Mouse (Mus musculus) CD4-positive helper T cell, adult 2 months (primary cell): ENCODE measurements around the gene Shkbp1.

Experiments used
- DNase-seq: peaks from one replicate; pipeline ENCODE4 v3.0.0-alpha.2; 2012; ENCODE audit warnings: low read depth, missing footprints, low spot score

The Shkbp1 gene

DNA sequence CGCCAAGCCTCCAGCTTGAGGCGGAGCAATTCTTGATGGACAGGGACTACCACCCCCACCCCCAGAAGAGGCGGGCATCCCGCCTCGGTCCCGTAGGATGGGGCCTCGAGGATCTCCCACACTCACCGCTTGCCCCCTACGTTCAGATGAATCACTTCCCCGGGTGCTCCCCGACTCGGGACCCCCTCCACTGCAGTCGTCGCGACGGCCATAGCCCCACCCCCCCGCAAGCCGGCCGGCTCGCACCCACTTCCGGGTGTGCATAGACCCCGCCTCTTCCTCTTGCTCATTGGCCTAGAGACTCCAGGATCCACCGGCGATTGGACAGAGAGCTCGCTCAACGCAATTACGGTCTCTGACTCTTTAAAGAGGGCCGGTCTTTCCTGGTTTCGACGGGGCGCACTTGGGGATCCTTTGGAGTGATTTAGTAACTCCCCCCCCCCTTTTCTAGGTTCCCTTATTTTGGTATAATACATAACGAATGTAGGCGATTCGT lies at the start of gene Shkbp1:
Shkbp1 (minus strand) TSS at position 275 of the 496 bp plus-strand sequence.
- DNase-seq: peak; percentile 93

DNA sequence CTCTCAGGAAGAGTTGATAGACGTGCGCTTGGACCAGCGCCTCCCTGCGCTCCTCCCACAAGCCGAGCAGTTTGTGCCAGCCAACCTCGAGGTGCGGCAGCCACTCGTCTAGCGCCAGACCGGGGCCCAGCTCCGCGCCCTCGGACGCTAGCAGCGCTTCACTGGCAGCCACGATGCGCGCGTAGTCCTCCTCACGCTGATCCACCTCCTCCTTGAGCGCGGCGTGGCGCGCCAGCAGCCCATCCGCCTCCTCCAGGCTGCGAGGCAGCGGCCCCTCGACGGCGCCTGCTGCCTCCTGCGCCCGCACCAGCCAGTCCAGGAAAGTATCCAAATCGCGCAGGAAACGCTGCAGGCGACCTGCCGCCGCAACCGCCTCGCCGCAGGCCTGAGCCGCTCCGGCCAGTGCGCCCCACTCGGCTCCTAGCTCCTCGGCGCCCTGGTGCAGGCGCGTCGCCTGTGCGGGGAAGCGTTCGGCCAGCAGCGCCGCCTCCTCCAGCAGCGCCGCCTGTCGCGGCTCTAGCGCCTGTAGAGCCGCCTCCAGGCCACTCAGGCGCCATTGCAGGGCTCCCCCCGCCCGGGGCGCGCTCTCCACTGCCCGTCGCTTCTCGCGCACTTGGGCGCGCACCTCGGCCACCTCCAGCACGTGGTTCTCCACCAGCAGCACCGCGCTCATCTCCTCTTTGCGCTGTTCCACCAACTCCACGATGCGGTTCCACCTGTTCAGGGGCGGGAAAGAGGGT lies 48.6 kb upstream of the Shkbp1 start:
- no peak for DNase-seq

DNA sequence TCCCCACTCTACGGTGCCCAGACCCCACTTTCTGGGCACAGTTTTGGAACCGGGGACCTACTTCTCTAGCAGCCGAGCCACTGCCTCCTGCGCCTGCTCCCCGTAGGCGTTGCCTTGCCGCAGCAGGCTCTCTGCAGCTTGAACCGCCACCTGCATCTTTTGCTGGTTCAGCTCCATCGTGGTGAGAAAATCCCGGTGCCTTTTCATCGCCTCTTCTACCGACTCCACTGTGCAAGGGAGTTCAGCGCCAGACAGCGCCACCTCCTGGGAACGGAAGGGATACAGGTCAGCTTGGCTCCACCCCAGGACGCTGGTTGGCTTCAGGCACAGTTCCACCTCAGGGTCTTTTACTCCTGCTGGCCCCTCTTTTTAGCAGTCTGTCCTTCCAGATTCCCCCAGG lies 46.9 kb upstream of the Shkbp1 start:
- DNase-seq: peak; percentile 57

DNA sequence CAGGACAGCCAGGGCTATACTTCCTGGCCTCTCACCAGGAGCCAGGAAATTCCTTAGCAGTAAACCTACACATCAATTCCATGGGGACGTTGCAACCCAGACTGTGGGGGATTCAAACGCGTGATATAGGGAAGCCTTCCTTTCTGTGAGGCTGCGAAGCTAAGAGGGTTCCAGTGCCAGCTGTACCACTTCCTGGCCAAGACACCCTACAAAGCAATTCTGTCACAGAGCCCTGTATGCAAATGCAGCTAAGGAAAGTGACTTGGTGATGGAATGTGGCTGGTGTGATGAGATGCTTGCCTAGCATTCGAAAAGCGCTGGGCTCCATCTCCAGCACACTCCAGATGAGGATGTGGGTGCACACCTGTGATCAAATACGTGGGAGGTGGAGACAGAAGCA lies 44.7 kb upstream of the Shkbp1 start:
- DNase-seq: no peak

DNA sequence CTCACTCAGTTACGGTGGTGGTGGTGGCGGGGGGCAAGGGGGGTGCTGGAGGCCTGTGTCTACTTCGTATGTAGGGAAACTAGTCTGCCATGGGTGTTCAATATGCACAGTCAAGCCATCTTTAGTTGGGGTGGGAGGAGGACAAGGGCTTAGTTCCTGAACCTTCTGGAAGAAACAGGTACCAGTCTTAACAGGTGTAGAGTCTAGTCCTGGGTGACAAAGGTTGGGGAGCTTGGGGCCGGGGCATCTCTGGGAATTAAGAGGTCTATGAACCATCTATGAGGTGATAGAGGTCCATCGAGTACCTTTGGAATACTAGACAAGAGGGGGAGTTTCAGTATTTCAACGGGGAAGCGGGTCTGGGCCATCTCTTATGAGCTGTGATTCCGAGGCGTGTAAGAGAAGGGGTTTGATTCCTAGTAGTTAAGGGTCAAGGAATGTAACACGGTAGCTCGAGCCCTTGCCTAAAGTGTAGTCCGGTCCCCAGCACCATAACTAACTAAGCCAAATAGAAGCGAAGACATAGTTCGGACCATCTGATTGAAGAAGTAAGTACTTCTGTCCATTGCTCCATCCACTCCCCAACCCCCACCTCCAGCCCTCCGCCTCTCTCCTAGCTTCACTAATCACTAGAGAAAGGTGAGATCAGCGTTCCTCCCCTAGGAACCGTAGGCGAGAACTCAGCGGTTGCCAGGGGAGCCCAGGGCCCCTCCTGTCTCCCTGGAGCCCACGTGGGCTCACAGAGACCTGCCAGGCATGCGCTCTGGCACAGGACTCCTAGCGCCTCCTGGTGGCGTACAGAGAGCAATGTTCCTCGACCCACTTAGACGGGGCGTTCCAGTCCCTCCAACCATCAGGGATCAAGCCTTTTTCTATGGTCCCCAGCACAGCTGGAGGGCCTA lies 41.5 kb upstream of the Shkbp1 start:
- peak; percentile 76 for DNase-seq

DNA sequence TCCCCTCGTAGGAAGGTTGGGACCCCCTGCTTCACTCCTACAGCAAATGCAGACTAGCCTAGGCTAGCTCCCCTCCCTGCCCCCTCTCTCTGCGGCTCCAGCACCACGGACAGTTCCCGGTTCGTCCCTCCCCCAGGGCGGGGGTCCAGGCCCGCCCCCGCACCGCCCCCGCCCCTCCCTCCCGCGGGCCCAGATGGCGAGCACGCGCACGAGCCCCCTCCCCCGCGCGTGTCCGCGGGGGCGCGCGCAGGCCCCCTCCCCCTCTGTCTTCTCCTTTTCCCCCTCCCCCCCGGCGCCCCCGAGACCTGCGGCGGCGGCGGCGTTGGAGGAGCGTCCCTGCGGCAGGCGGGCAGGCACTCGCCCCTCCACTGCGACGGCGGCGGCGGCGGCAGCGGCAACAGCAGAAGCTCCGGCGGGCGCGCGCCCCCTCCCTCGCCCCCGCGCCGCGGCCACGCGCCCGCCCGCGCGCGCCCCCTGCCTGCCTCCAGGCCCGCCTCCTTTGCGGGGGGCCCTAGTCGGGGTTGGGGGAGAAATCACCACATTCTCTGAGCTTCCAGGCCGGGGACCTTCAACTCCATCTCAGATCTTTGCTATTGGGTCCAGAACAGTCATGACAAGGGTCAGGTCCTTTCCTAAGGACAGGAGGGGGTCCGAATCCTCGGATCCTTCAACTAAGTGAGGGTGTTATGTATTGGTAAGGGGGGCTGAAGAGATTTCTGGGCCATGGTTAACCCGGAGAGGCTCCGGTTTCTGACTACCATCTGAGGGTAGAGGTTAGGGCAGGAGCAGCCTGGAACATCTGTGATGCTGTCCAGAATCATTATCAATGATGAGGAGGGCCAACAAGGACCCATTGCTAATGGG lies 40.6 kb upstream of the Shkbp1 start:
- peak; percentile 12 for DNase-seq

DNA sequence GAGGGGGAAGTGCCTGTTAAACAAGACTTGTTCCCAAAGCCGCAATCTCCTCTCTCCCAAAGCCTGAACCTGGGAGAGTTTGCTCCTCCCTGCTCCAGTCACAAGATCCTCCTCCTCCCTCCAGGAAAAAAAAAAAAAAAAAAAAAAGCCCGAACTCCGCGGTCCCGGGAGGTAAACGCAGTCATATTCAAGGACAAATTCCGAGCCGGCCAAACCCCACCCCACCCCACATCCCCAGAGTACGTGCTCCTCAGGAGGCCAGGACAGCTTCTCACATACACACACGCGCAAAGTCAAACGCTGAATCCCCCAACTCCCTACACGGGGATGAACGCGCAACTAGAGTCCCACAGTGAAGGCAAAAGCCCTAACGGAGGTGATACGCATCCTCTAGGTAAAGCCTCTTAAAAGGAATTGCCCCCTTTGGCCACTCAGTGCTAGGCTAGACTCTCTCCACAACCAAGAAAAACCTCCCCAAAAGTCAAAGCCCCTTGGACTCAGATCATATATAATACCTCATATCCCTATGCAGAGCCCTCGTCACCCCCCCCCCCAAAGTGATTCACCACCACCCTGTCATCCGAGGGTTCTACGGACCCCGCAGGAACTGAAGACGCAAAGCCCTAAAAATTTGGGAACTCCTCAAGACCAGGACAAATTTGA lies 39.8 kb upstream of the Shkbp1 start:
- DNase-seq: no peak

DNA sequence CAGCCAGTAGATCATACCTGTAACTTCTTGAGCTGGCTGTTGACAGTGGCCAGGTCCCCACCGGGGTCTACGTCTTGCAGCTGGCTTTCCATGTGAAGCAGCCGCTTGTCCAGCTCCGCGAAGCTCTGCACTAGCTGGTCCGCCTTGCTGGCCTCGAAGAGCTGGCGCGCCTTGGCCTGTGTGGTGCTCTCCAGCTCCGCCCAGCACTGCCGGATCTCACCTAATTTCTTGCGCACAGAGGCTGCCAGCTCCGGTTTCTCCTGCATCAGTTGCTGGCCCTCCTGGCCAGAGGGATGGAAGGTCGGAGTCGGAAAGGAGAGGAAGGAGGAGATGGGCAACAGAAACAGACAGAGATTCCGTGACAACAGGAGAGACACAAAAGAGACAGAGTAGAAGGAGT lies 35.6 kb upstream of the Shkbp1 start:
- DNase-seq: no peak

DNA sequence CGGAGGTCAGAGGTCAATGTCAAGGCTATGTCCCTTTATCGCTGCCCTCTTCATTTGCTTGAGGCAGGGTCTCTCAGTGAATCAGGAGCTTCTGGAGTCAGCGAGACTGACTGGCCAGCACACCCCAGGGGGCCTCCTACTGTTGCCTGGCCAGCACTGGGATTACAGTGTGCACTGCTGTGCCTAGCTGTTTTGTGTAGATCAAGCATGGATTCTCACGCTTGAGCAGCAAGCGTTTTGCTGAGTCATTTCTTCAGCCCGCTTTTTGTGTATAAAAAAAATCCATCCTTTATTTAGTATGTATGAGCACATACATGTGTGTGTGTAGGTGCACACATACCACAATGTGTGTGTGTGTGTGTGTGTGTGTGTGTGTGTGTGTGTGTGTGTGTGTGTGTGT lies 33.4 kb upstream of the Shkbp1 start:
- DNase-seq: no peak

DNA sequence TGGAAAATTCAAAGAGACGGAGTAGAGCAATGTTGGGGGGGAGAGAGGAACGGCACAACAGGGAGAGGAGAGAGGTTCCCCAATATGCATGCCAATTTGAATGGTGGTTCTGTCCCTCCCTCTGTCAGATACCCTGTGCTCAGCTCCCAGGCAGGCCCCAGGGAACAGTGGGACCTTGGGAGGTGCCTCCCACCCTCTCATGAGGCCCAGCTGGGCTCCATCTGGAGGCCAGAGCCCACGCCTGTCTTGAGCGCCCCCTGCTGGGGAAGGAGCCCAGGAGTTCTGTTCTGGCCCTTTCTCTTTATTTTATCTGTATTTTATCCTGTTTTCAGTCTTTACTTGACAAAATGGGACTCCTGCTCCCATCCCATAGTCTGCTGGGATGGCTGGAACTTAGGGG lies 28.9 kb upstream of the Shkbp1 start:
- peak; percentile 55 for DNase-seq

DNA sequence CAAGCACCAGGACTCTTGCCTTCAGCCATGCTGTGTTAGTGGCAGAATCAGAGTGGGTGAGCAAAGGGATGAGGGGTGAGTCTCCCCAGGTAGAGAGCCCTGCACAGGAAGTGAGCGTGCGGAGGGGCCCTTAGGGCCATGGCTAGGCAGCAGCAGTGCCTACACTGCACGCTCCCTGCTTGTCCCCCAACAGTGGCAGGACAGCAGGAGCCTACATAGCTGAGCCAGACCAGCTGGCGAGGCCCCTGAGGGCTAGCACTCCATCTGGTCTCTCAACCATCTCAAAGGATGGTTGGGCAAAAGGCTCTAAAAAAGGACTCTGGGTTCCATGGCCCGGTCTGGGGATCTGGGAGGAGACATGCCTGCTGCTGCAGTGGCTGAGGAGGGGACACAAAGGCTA lies 28.3 kb upstream of the Shkbp1 start:
- no peak for DNase-seq

DNA sequence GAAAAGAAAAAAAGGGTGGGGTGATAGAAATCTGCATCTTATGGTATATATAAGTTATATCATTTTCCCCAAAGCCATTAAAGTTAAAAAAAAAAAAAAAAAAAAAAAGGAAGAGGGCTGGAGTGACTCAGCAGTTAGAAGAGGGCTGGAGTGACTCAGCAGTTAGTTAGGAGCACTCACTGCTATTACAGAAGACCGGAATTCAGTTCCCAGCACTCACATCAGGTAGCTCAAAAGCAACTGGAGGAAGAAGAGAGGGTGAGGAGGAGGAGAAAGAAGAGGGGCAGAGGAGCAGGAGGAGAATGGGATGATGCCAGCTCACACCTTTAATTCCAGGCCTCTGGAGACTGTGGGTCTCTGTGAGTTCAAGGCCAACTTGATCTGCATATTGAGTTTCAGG lies 27.4 kb upstream of the Shkbp1 start:
- no peak for DNase-seq

DNA sequence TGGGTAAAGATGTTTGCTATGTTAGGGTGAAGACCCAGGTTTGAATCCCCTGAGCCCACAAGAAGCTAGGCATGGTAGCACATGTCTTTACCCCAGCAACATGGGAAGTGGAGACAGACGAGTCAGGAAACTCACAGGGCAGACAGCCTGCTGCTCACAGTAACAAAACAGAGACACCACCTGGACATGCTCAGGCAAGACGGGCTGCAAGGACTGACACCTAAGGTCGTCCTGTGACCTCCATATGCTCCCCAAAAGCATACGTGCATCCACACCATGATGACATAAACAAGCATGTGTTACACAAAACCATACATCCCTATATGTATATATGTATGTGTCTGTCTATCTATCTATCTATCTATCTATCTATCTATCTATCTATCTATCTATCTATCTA lies 25.7 kb upstream of the Shkbp1 start:
- DNase-seq: no peak

DNA sequence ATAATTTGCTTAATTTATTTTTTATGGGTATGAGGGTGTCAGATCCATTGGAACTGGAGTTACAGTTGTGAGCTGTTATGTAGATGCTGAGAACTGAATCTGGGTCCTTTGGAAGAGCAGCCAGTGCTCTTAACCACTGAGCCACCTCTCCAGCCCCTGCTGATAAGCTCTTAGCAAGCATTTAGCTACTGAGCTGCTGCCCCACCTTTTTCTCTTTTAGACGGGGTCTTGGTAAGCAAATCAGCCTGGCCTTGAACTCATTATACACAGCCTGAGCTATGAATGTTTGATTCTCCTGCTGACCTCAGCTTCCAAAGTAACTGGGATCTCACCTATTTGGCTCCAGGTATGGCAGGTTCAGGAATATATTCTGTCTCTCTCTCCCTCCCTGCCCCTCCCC lies 25.2 kb upstream of the Shkbp1 start:
- DNase-seq: no peak

DNA sequence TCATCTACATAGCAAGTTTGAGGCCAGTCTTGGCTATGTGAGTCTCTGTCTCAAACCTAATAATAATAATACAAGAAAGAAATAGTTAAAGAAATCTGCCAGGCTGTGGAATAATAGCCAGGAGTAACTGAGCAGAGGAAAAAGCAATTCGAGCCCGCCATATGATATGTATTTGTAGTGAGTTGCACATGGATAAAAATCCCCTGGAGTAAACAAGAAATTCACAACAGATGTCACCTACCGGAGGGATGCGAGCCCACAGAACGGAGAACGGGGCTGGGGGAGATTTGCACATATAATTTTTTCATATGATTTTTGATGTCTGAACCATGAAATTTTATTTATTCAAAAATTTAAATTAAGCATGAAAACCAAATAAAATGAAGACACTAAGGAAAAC lies 24.0 kb upstream of the Shkbp1 start:
- DNase-seq: no peak

DNA sequence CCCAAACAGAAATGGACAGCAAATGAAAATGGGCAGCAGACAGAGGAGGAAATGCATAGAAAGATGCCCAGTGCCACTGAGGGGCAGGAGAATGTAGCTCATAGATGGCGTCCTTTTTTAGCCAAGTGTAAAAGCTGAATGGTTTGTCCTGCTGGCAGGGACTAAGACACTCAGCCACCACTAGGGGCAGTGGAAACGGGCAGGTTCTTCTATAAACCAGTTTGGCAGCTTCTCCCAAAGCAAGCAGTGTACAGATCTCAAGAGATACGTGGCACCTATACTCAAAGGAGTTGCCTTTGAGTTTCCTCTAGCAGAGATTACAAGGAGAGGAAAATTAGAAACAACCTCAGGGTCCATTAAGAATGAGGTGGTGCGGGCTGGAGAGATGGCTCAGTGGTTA lies 22.6 kb upstream of the Shkbp1 start:
- DNase-seq: peak; percentile 33

DNA sequence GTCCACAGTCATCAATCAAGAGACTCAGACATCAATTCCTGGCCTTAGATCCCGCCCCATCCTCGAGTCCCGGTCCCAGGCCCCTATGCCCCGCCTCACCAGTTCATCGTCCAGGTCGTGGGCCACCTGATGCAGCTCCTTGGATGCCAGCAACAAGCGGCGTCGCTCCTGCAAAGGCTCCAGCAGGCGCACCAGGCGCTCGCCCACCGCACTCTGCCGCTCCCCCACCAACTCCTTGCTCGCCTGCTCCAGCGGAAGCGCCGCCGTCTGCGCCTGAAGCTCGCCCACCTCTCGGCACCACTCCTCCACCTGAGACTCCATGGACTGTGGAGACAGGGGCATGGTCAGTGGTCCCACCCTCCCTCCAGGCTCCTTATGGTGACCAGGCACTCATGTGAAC lies 19.5 kb upstream of the Shkbp1 start:
- DNase-seq: no peak

DNA sequence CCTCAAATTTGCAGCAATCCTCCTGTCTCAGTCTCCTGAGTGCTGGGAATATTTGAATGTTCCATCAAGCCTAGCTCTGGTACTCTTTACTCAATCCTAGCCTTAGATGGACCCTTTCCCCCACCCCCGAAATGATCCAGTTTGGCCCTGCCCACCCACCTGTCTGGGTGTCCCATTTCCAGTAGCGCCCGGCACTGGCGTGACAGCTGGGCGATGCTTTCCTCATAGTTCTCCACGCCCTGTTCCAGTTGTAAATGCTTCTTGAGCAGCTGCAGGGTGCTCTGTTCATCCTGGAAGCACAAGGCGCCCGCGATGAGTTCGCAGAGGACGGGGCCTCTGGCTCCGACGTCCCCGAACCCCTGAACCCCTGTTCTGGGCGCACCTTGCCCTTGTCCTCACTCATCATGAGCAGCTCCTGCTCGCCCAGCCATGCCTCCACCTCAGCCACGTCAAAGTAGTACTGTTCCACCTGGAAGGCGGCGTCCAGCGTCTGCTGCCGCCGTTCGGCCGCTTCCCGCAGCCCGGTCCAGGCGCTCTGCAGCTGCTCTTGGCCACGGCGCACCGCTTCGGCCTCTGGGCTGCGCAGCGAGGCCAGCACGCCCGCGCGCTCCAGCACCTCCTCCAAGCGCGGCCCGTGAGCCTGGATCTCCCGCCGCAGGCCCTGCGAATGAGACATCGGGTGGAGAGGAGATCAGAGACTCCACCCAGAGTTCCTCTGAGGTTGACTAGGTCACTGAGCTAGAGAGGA lies 16.1 kb upstream of the Shkbp1 start:
- no peak for DNase-seq

DNA sequence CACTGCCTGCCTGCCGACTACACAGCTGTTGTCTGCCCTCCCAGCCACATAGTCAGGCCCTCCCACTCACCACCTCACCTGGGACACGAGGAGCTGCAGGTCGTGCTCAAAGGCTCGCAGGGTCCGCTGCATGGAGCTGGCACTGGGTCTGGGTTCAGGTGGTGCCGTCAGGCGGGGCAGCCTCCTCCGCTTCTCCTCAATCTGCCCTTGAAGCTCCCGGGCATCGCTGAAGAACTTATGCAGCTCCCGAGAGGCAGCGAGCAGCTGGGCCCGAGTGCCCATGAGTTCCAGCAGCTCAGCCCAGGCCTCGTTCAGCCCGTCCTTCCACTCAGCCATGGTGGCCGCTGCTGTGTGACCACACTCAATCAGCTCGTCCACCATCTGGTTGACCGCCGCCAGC lies 13.3 kb upstream of the Shkbp1 start:
- no peak for DNase-seq

DNA sequence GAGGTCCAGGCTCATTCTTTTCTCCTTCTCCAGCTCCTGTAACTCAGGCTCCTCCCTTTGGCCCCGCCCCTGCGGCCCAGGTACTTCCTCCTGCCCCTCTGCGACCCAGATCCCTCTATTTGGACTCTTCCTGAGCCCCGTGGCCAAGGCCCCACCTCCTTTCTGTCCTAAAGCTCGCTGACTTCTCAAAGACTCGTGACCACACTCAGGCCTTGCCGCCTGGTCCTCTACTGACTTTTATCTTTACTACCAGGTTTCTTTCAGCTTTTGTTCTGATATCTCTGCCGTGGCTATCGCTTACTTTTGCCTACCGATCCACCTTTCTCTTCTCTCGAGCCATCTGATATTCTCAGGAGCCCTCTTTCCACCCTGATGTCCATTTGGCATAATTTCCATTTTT lies 12.2 kb upstream of the Shkbp1 start:
- peak; percentile 24 for DNase-seq
